Mouse (Mus musculus) limb, embryonic 12.5 days (tissue): ENCODE measurements around the gene C2cd2l. TPM values are rescaled to one million over a fixed set of nuclear protein-coding genes. Genes with fewer than 3 reads are reported as not detected.
"Not testable (repeated sequence)": the region's sequence is repeated elsewhere in the genome, so short reads cannot be mapped to it uniquely, and the experiment has no call there.

Experiments
- ATAC-seq: fragments of 200-750 bp; cut with Nextera tagmentation; 2 replicates; pipeline ENCODE4 v1.8.0; 2017; ENCODE audit warnings: low read depth, moderate TSS enrichment; ENCODE audit not compliant: insufficient number of reproducible peaks, insufficient read depth, low FRiP score, low TSS enrichment
- H3K27ac ChIP-seq: fragments of 300-500 bp; sonication (generic); 2 replicates; pipeline ENCODE4 v1.5.1; 2016; ENCODE audit warnings: mild to moderate bottlenecking, moderate library complexity
- H3K27me3 ChIP-seq: fragments of 300-500 bp; sonication (generic); 2 replicates; pipeline ENCODE4 v1.6.1; 2016; ENCODE audit warnings: mild to moderate bottlenecking, moderate library complexity
- H3K36me3 ChIP-seq: fragments of 300-500 bp; sonication (generic); 2 replicates; pipeline ENCODE4 v1.6.1; 2016; ENCODE audit warnings: mild to moderate bottlenecking, moderate library complexity
- H3K4me1 ChIP-seq: fragments of 300-500 bp; sonication (generic); replicated peaks from 2 replicates; pipeline ENCODE4 v1.6.1; 2016
- H3K4me2 ChIP-seq: fragments of 300-500 bp; sonication (generic); 2 replicates; pipeline ENCODE4 v1.6.1; 2016; ENCODE audit warnings: mild to moderate bottlenecking, moderate library complexity
- H3K4me3 ChIP-seq: fragments of 300-500 bp; sonication (generic); replicated peaks from 2 replicates; pipeline ENCODE4 v1.5.1; 2016; ENCODE audit warnings: mild to moderate bottlenecking
- H3K9ac ChIP-seq: fragments of 300-500 bp; sonication (generic); replicated peaks from 2 replicates; pipeline ENCODE4 v1.6.1; 2016; ENCODE audit warnings: mild to moderate bottlenecking, moderate library complexity
- H3K9me3 ChIP-seq: fragments of 300-500 bp; sonication (generic); 2 replicates; pipeline ENCODE4 v1.6.1; 2016; ENCODE audit warnings: mild to moderate bottlenecking, moderate library complexity
- WGBS: fragments of 180-500 bp; shearing (Covaris S2); methylation state at CpG from one replicate; pipeline ENCODE4 v1.1.7; 2016; 5-methylcytosine and 5-hydroxymethylcytosine counted together
- polyA plus RNA-seq: library from polyadenylated mRNA; unstranded; fragments of >200 nt; fragmentation: Nextera tagmentation; extraction: Ambion mirVana; gene quantifications from 2 replicates; pipeline ENCODE4 v1.2.1, GENCODE M21; 2016

Gene C2cd2l
- polyA plus RNA-seq, 1 experiment from 2014 or later = 7.9 TPM

DNA sequence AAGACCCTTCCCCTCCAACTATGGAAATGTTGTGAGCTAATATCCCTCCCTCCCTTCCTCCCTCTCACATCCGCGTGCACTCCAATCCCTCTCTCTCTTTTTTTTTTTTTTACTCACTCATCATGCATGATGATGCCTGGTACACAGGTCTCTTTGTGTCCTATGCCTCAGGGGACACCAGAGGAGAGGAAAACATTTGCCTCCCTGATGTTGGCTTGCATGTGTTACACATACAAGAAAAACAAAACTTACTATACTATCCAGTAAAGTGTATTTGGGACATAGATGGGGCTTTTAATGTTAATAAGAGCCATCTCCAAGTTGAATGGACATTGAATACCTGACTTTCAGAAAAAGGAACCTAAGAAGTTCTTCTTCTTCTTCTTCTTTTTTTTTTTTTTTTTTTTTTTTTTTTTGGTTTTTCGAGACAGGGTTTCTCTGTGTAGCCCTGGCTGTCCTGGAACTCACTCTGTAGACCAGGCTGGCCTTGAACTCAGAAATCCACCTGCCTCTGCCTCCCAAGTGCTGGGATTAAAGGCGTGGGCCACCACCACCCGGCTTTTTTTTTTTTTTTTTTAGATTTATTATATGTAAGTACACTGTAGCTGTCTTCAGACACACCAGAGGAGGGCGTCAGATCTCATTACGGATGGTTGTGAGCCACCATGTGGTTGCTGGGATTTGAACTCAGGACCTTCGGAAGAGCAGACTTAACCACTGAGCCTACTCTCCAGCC, 5.1 kb upstream of the C2cd2l start:
- peaks cover 18% of the 10 kb centered on the region for H3K36me3 ChIP-seq
- 77% methylated on average over 7 of the region's 8 CpGs for WGBS
- H3K4me3 ChIP-seq = peak overlapping the region; percentile 75
- not testable (repeated sequence) for H3K9me3 ChIP-seq, H3K9ac ChIP-seq, H3K27me3 ChIP-seq, ATAC-seq
- H3K4me1 ChIP-seq = peaks cover 19% of the 10 kb centered on the region
- peak overlapping the region; percentile 79 for H3K4me2 ChIP-seq
- peak overlapping the region; percentile 95 for H3K27ac ChIP-seq

DNA sequence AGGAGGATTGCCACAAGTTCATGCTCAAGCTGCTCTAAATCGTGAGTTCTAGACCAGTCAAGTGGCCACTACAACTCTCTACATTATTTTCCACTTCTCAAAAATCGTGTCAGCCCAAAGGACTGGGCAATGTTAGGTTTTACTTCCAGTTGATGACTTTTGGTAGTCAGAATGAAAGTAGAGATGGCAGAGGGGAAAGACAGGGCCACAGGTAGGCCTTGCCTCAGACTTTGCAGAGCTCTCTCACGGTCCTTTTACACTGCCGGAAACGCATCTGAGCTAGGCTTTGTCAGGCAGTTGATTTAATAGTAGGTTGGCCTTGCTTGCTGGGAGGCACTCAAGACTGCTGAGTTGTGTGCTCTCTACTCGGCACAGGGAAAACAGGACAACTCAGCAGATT, 4.1 kb upstream of the C2cd2l start:
- H3K9ac ChIP-seq = no peak overlapping the region

DNA sequence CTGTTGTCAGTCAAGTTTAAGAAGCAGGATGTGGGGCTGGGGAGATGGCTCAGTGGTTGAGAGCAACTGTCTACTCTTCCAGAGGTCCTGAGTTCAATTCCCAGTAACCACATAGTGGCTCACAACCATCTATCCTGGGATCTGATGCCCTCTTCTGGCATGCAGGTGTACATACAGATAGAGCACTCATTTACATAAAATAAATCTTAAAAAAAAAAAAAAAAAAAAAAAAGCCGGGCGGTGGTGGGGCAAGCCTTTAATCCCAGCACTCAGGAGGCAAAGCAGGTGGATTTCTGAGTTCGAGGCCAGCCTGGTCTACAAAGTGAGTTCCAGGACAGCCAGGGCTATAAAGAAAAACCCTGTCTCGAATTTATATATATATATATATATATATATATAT, 3.6 kb upstream of the C2cd2l start:
- not testable (repeated sequence) for H3K27me3 ChIP-seq, H3K4me3 ChIP-seq, H3K9ac ChIP-seq, H3K4me2 ChIP-seq, ATAC-seq, H3K36me3 ChIP-seq, H3K9me3 ChIP-seq, H3K27ac ChIP-seq
- 79% methylated on average over 3 of the region's 4 CpGs for WGBS
- H3K4me1 ChIP-seq = peaks cover 28% of the 10 kb centered on the region

More for the DNA sequence above, 4.1 kb upstream of the C2cd2l start:
- Histone ChIP-seq H3K4me3 (no peak overlapping the region), H3K4me1 (peaks cover 23% of the 10 kb centered on the region), H3K36me3 (peaks cover 9% of the 10 kb centered on the region), H3K27me3 (no peaks in the 10 kb centered on the region), H3K27ac (no peak overlapping the region), H3K4me2 (no peak overlapping the region), H3K9me3 (no peaks in the 10 kb centered on the region)
- ATAC-seq = no peak
- WGBS = 79% methylated on average over 6 of the region's 6 CpGs

DNA sequence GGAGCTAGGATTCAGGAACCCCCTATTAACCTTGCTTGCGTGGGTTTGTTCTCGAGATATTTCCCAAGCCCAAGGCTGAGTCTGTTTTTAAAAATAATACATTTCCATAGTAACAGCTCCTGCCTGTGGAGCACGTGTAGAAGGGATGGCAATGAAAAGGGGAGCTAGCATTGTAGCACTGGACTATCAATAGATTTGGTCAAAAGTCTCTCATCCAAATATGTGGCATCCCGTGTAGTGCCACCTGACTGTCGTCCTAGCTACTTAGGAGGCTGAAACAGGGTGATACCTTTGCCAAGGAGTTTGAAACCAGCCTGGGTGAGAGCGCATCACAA, 681 bp upstream of the C2cd2l start:
- WGBS = 26% methylated on average over 6 of the region's 6 CpGs

DNA sequence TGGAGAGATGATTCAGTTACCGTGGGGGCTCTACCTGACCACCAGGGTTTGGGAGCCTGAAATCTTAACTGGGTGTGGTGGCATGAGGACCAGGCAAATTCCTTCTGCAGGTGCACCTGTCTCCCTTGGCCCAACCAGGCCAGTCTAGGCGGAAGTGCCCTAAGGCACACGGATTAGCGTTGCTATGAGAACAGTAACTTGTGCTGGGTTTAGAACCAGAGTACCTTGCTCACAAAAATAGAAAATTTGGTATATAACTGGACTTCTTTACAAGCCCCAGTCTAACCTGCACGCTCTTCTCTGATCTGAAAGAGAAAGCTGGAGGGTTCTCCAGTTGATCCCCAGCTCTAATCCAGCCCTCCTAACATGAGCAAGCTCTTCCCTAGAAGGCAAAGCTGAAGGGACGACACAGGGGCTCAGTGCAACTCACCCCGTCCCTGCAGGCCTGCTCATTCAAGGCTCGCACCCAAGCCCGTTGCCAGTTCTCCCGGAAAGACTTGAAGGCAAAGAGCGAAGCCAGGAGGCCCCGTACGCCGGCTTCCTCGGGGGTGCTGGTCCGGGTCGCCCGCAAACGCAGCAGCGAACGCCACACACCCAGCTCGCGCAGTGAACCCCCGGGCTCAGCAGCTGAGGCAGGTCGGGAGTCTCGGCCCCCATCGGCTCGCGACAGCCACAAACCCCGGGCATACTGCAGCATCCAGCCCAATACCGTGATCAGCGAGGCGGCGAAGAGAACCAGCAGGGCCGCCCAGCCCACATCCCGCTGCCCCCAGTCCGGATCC, 789 bp downstream of the C2cd2l start:
- WGBS = 3% methylated on average over 37 of the region's 37 CpGs
- no peaks in the 10 kb centered on the region for H3K9me3 ChIP-seq
- peak overlapping the region; percentile 96 for H3K4me2 ChIP-seq
- peaks cover 21% of the 10 kb centered on the region for H3K4me1 ChIP-seq
- peak overlapping the region; percentile 80 for H3K9ac ChIP-seq
- H3K27ac ChIP-seq = peak overlapping the region; percentile 41; the same call in 1 of the 2 replicates
- H3K4me3 ChIP-seq = peak overlapping the region; percentile 89
- peak; percentile 22; the same call in 1 of the 2 replicates for ATAC-seq
- H3K36me3 ChIP-seq = peaks cover 29% of the 10 kb centered on the region
- no peaks in the 10 kb centered on the region for H3K27me3 ChIP-seq

More for the DNA sequence above, 681 bp upstream of the C2cd2l start:
- no peak; the same call in 1 of the 2 replicates for ATAC-seq
- Histone ChIP-seq H3K4me1 (peaks cover 24% of the 10 kb centered on the region), H3K27ac (peak overlapping the region; percentile 59; the same call in 1 of the 2 replicates), H3K9me3 (no peaks in the 10 kb centered on the region), H3K27me3 (no peaks in the 10 kb centered on the region), H3K36me3 (peaks cover 15% of the 10 kb centered on the region), H3K9ac (peak overlapping the region; percentile 51; the same call in 1 of the 2 replicates), H3K4me2 (peak overlapping the region; percentile 96), H3K4me3 (peak overlapping the region; percentile 89)

DNA sequence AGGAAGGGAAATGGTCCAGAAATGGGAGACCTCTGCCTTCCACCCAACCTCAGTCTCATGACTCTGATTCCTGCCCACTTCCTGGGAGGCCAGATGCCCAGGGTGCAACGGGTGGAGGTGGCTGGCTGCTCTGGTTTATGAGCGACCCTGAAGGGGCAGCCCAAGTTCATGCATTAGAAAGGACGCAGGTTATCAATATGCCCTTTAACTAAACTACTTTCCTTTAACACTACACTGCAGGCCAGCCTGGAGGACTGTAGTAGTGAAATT, 1.3 kb downstream of the C2cd2l start:
- Histone ChIP-seq H3K27me3 (no peaks in the 10 kb centered on the region), H3K27ac (no peak overlapping the region), H3K9me3 (no peaks in the 10 kb centered on the region), H3K4me3 (peak overlapping the region; percentile 89), H3K9ac (peak overlapping the region; percentile 80; the same call in 1 of the 2 replicates), H3K36me3 (peaks cover 35% of the 10 kb centered on the region), H3K4me2 (peak overlapping the region; percentile 96), H3K4me1 (peaks cover 21% of the 10 kb centered on the region)
- no peak for ATAC-seq
- WGBS = 28% methylated on average over 3 of the region's 3 CpGs

DNA sequence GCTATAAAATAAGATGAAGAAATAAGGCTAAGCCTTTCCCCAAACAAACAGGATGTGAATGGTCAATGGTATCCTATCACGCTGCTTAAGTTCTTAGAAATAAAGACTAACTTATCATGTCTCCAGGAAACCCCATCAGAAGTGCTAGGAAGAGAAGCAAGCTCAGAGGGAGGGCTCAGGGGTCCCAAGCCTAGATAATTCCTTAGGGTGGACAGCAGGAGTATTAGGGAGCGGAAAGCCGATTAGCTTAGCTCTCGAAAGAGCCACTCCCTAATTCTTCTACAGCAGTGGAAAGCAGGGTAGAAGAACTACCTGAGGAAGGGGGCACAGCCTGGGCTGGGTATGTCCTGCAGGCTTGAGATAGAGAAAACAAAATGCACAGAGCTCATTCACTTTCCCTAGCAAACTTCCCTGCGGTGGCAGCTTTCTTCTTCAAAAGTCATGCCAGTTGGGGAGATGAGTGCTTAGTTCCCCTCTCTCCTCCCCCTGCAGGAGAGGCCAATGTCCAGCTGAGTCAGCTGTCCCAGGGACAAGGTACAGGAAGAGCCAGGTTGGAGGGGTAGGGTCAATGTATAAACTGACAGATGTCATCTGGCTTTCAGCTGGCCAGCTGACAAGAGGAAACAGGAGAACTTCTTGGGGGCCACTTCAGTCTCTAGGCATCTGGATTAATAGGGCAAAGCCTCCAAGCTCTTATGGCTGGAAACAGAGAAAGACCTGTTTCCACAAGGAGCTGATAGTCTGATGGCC, 1.8 kb downstream of the C2cd2l start:
- Histone ChIP-seq H3K9ac (no peak overlapping the region), H3K27ac (no peak overlapping the region), H3K4me1 (peaks cover 21% of the 10 kb centered on the region), H3K9me3 (no peaks in the 10 kb centered on the region), H3K36me3 (peaks cover 40% of the 10 kb centered on the region), H3K27me3 (no peaks in the 10 kb centered on the region), H3K4me2 (peak overlapping the region; percentile 96), H3K4me3 (peak overlapping the region; percentile 89; the same call in 1 of the 2 replicates)
- WGBS = 74% methylated on average over 5 of the region's 5 CpGs
- no peak for ATAC-seq

DNA sequence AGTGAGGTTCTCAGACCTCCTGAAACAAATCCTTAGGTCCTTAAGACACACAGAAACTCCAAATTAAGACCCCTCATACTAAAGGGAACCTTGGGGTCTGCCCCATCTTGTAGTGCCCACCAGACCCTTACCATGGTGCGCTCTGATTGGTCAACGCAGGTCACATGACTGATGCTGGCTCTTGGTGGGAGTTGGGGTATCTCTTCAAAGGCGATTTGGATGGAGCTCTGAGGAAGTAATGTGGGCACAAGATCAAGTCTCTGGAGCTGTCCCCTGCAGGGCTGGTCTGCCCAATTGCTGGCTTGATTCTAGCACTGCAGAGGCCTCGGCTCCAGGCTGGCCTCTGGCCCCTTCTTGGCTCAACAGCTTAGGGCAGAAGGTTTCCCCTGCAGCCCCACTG, 2.6 kb downstream of the C2cd2l start:
- WGBS = 55% methylated on average over 4 of the region's 4 CpGs
- peaks cover 48% of the 10 kb centered on the region for H3K36me3 ChIP-seq
- no peaks in the 10 kb centered on the region for H3K9me3 ChIP-seq
- H3K27ac ChIP-seq = no peak overlapping the region
- 0 out of 2 replicates have a peak overlapping the region, but pooled peaks have one; percentile 2 for H3K4me2 ChIP-seq
- H3K27me3 ChIP-seq = no peaks in the 10 kb centered on the region
- no peak overlapping the region for H3K4me3 ChIP-seq
- no peak for ATAC-seq
- H3K9ac ChIP-seq = no peak overlapping the region
- peaks cover 21% of the 10 kb centered on the region for H3K4me1 ChIP-seq

DNA sequence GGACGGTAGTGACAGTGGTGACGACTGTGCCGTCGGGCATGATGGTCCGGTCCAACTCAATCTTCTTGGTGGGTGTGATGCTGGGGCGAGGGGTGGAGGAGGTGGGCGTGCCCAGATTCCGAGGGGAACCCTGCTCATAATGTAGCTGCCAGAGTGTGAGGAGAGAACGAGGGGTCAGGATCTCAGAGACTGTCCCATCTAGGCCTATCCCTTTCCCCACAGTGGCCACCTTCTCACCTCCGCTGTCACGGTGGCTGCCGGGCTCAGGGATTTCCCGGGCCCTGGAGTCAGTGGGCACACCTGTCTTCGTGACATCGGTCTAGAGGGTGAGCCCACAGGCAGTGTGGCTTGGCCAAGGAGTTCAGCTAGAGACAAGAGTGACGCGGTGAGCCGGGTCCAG, 5.2 kb downstream of the C2cd2l start:
- H3K4me1 ChIP-seq = peaks cover 24% of the 10 kb centered on the region
- H3K9me3 ChIP-seq = no peaks in the 10 kb centered on the region
- H3K27me3 ChIP-seq = 0 out of 2 replicates have a peak, but pooled peaks cover 11% of the 10 kb centered on the region
- H3K4me2 ChIP-seq = no peak overlapping the region
- 91% methylated on average over 18 of the region's 18 CpGs for WGBS
- peaks cover 55% of the 10 kb centered on the region for H3K36me3 ChIP-seq
- H3K4me3 ChIP-seq = no peak overlapping the region
- ATAC-seq = no peak
- no peak overlapping the region for H3K27ac ChIP-seq
- no peak overlapping the region for H3K9ac ChIP-seq

DNA sequence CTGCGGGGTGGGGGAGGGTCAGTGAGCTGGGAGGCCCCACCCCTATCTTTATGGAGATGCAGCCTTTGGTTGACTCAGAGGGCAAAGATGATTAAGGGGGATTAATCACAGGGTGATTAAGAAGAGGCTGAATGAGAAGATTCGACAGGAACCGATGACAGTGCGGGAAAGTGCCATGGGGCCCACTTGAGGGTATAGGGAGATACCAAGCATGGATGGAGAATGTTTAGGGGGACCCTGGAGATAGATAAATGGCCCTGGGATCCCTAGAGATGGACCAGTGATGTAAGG, 5.9 kb downstream of the C2cd2l start:
- no peak overlapping the region for H3K4me2 ChIP-seq
- H3K4me1 ChIP-seq = peaks cover 21% of the 10 kb centered on the region
- H3K36me3 ChIP-seq = peaks cover 55% of the 10 kb centered on the region
- H3K9ac ChIP-seq = no peak overlapping the region
- 76% methylated on average over 4 of the region's 4 CpGs for WGBS
- no peak overlapping the region for H3K4me3 ChIP-seq
- H3K9me3 ChIP-seq = no peaks in the 10 kb centered on the region
- no peak for ATAC-seq
- H3K27me3 ChIP-seq = 0 out of 2 replicates have a peak, but pooled peaks cover 11% of the 10 kb centered on the region
- no peak overlapping the region for H3K27ac ChIP-seq
